ENCODE assay signal across 6 mouse cellular contexts in genomic region chr13:30902286-30902685, GRCm38 (mm10).
"Had no signal": no experiment of that assay in that cellular context is flagged by ENCODE, and none has a peak within 500 bp of the region (broad histone marks: within the 10 kb centered on the region; RNA-seq: fewer than 3 reads in every experiment).

No protein-coding gene starts in this region.

- DNase-seq: kidney, postnatal 10 days; kidney, postnatal 4 days; lung, adult 2 months; right cerebral cortex, postnatal 4 days; spleen, adult 18-20 months; thymus, adult 18-20 months had no signal
